Mouse (Mus musculus) cerebellum, adult 11 months (tissue): ENCODE data around the gene Btbd7.

ENCODE experiments used
- DNase-seq: peaks from one replicate; pipeline ENCODE4 v3.0.0; 2022

Btbd7 gene

DNA sequence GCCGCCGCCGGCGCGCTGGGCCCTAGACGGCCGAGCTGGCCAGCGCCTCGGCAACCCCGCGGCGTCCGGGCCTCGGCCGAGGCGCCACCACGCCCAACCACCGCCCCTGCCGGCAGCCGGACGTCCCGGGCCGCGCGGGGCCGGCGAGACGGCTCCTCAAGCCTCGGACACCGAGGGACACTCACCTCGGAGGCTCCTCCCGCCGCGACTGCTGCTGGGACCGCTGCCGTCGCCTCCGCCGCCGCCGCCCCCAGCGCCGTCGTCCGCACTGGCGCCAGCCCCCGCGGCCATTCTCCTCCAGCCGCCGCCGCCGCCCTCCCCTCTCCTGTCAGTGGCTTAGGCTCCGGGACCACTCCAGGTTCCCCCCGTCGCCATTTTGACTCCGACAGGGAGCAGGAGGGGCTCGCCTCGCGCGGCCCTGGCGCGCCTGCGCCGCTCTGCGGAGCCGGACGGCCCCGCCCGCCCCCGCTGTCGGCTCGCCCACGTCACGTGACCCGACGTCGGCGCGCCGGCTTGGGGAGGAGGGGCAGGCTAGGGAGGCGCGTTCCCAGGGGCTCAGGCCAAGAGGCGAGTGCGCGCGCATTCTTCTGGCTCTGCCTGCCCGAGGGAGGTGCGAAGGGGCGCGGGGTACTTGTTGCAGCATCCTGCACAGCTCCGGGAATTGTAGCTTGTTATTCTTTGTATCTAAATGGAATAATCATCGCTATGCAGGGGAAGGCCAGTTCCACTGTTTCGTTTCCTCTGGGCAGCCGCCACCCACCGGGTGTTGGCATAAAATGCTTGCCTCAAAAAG lies at the start of gene Btbd7:
Gene Btbd7 (minus strand): TSS at position 441 of the 793 bp plus-strand sequence.
- peak; percentile 96 for DNase-seq

DNA sequence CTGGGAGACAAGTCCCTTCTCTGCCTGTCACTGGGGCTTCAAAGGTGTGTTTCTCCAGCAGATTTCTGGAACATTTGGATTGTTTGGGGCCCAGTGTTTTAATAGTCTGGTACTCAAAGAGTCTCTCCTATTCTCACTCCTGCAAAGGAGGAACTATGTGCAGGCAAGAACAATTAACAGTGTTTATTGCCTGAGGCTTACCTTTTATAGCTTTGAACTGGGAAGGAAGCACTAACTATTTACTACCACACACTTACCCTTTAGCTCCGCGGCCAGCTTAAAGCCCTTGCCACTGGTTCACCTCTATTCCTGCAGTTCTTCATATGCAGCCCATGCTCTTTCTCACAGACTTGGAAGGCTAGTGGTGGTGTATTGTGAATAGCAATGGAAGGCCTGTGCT lies 37.8 kb upstream of the Btbd7 start:
- no peak for DNase-seq

DNA sequence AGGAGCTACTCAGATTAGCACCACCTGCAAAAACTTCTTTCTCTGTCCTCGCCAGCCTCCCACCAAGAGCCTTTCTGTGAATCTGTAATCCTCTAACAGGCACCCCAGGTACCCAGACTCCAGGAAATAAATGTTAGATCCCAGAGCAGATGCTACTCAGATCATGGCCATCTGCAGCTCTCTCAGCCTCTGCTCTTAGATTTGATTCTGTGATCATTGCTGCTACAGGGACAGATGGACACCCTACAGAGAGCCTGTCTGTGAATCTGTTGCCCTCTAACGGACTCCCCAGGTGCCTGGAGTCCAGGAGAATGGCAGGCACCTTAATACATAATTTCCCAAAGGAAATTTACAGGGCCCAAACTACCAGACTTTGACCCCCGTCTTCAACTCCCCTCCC lies 29.9 kb upstream of the Btbd7 start:
- DNase-seq = peak; percentile 85

DNA sequence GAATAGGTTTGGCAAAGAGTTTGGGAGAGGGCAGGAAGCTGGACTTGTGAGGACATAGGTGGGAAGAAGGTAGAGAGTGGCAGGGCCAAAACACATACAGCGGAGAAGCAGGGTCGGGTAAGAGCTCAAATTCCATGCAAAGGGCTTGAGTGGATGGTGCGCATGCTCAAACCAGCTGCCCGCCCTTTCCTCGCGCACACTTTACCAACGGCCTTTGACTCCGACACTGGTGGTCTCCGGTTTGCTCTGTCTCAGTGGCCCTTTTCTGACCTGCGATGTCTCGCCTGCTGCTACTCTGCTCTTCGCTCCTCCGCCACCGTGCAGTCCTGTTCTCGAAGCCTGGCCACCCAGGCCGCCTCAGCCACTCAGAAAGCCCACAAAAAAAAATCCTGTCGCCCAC lies 20.8 kb upstream of the Btbd7 start, which contains the start of gene Cox8c:
Gene Cox8c (plus strand): TSS at position 226 of the 400 bp plus-strand sequence.
- no peak for DNase-seq

DNA sequence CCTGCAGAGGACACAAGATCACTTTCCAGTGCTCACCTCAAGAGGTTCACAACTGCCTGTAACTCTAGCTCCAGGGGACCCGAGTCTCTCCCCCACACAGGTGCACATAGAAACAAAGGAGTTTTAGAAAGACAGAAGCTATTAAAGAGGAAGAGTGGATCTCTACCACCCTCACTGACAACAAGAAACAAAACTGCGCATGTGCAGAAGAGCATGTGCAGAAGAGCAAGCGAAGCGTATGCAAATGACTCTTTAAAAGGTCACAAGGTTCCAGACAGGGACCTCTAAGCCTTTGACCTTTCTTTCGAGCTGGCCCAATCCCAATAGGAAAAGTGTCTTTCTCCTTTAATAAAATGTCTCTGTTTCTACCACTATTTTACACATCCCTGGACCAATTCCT lies 10.3 kb upstream of the Btbd7 start:
- no peak for DNase-seq

DNA sequence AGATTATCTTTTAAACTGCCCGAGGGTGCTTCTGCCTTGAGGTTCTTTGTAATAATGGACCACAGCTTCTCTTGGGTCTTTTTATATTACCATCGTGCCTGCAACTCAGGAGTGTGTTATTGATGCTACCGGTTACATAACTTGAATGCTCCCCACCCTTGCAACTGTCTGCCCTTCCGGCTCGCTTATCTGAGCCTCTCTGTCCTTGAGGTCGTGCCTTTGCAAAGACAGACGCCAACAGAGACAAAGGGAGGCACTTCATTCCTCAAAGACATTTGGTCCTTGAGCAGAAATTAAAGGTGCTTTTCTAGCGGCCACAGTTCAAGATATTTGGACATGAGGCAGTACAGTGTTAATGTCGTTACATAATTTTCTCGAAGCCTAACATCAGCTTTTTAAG lies 9.1 kb upstream of the Btbd7 start:
- no peak for DNase-seq

DNA sequence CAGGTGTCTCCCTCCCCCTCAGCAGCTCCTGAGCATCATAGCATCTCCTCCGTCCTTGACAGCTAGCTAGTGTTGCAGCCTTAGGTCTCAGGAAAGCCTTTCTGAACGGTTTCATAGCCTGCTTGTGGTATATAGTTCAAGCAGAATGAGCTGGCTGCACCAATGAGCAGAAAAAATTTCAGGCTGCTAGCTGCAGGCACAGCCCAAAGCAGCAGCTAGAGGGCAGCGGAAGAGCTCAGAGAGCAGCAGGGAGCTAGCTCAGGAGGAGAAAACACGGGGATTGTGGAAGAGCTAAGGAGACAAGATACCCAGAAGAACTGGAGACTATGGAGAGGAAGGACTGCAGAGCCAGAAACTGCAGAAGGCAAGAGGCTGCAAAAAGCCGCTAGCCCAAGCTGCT lies 7.5 kb upstream of the Btbd7 start:
- peak; percentile 28 for DNase-seq

DNA sequence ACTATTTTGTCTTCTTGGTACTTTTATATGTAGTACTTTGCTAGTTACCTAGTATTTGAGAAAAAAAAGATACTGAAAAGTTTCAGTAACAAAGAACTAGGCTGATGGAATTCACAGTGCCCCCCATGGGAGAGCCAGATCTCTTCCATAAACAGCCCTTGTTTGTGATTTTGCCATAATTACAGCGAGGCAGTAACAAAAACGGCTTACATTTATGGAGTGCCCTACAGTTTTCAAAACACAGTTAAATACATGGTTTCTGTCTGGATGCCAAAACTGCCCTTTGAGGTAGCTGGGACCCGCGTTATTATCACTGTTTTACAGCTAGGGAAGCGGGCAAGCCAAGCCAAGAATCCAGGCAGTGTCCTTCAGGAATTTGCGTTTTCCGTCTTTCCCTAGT lies 630 bp upstream of the Btbd7 start:
- DNase-seq = peak; percentile 10

DNA sequence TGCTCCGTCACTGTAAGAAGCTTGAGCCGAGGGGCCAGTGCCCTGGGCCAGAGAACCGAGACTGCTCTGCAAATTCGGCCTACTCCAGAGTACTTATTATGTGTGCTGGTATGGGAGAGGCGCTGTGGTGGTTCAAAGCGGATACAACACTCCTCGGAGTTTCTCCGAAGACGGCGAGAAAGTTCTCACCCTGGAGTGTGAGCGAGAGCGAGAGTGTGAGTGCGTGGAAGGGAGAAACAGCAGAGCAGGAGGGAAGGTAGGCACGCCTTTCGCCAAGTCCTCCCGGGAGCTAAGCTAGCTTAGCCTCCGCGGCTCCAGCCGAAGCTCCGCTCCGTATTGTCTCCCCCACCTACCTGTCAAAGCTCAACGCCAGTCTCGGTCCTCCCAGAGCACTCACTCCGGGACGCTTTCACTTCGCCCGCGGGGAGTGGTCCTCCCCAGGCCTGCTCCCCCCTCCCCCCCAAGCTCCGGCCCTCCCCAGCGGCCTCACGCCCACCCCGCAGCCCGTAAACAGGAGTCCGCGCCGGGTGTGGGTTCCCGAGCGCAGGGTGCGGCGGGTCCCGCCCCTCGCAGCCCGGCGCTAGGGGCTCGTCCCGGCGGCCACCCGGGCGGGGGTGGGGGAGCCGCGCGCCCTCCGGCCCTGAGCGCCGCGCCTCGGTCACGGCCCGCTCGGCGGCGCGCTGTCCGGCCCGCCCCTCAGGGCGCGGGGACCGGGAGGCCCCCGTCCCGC lies 805 bp downstream of the Btbd7 start:
- peak; percentile 32 for DNase-seq

DNA sequence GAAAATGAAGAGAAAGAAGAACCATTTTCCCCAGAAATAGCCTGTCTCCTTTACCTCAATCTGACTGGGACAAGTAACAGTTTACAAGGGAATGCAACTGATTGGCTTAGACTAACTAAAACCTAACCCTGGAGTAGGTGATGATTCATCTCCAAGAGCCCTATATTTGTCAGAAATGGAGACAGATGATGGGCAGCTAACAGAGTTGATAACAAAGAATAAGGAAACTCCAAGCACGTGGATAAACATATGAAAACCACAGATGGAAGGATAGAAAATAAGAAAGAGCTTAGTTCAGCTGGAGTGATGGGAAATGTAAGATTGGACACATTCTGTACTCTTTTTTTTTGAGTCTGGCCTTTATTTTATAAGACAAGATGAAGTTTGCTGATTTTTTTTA lies 7.7 kb downstream of the Btbd7 start:
- DNase-seq = no peak

DNA sequence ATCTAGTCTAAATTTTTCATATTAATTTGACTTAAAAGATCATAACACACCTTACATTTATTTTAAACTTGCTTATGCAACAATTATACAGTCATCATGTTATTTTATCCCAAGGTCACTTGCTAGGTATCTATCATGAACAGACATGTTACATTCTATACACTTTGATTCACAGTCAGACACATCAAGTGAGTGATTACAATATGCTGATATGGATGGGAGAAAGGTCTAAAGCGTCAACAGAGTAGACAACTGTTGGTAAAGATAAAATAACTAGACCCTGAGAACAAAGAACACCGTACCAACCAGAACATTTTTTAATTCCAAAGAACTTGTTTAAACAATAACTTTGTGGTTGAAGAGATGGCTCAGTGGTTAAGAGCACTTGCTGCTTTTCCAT lies 8.5 kb downstream of the Btbd7 start:
- no peak for DNase-seq

DNA sequence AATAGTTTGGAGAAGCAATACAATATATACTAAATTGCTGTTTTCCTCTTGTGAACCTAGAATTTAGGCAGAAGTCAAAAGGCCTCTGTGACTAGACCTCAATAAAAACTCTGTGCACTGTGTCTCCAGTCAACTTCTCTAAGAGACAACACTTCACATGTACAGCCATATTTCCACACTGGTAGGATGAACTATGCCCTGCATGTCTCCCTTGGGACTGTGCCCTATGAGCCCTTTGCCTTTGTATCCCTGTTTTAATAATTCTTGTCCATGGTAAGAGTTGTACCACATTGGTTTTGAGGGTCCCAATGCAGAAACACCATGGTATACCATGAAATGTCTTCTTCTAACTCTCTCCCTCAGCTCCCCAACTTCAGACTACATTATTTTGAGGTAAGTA lies 17.5 kb downstream of the Btbd7 start:
- DNase-seq = no peak

DNA sequence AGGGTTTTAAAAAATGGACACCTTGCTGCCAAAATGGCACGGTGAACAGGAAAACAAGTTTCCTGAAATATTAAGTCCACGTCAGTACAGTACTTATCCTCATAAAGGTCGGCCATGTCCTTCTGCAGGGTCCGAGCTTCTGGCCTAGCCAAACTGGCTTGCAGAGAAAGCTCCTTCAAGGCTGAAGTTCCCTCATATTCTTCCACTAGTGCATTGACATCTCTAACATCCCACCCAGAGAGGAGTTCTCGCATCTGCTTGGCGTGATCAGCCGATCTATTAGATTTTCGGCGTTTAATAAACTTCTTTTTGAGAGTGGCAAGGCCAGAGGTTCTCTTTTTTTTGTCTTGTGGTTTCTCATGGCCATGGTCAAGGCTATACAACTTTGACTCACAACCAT lies 40.0 kb downstream of the Btbd7 start:
- DNase-seq = no peak

DNA sequence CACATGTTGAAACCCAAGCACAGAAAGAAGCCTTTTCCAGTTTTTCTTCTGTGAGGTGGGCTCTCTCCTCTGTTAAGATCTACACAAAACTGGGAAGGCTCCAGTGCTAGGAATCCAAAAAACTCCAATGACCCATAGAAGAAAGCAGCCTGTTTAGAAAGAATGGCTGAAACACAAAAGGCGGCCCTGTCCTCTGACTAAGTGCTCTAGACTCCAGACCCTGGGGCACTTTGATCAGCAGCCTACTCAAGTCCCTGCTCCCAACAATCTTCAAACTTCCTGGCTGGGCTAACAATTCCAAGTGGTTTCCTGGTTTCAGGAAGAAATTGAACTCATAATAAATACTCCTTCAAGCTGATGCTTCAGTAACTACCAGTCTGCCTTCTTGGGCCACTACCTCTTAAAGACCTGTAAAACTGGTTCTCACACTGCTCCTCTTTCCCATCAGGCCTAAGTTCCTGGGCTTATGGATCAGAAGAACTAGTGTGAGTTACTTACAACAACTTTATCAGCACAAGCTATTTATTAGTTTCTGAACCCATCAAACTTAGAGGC lies 45.4 kb downstream of the Btbd7 start:
- no peak for DNase-seq

DNA sequence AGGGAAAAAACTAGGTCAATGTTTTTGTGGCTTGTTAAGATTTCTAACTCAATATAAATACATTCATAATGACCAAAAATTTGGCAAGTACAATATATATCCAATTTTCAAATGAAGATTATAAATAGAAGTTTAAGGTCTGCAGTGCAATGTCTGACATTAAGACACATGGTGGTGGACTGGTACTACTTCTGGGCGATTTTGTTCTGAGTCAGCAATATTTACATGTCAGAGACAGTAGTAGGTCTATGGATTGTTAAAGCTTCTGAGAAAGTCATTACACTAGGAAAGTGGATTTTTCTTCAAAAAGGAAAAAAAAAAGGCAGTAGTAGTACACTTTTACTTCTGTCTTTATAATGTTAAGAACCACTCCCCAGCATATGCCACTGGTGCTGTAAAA lies 46.4 kb downstream of the Btbd7 start:
- DNase-seq = no peak

DNA sequence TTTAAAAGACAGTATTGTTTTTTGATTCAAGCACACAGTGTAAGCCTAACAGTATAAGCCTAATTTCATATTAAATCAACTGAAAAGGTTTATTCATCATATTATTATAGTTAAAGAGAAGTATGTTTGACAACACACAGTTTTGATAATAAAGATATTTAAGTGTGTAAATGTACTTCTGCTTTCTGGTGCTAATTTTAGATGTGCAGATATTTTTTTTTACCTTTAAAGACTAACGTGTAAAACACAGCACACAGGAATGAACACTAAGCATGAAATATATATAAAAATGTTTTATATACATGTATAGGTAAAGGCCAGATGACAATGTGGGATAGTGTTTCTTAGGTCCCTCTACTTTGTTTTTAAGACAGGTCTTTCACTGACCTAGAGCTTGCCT lies 51.2 kb downstream of the Btbd7 start:
- DNase-seq = no peak

DNA sequence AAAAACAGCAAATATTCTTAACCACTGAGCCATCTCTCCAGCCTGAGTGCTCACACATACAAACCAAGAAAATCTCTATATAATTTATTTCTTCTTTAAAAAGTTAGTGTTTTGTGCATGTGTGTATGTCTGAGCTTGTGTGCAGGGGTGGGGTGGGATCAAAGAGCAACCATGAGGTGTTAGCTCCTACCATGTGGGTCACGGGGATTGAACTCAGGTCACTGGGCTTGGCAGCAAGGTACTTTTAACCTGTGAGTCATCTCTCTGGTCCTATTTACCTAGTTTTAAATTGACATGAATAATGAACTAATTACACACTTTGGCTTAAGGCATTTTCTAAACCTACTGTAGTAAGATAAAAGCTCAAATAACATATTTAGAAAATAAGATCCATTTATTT lies 51.9 kb downstream of the Btbd7 start:
- DNase-seq = no peak

DNA sequence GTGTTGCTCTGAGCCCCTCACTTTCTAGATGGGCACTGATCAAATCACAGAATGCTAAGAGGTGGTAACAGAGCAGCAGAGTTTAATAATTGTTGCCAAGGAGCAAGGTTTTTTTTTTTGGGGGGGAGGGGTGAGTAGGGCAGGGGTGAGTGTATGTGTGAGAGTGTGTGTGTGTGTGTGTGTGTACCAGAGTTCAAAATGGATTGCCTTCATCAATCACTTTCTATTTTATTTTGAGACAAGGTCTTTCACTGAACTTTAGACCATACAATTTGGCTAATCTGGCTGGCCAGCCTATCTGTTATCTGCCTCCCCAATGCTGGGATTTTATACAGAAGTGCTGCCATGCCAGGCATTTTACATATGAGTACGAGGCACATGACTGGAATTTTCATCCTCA lies 63.4 kb downstream of the Btbd7 start:
- DNase-seq = no peak

DNA sequence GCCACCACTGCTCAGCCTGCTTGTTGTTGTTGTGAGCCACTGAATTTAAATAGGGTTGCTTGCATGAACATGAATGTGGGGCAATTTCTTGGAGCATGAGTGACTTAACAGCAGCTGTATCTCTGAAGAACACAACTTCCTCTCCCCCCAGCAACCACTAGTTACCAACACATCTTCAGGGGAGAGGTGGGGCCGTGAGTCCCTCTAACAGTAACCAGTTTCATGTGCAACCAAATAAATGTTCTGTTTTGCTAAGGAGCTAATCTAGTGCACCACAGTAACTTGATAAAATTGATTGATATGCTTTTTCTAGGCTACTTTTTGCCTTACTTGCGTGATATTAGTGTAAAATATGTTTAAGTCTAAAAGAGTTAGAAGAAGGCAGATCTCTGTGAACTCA lies 78.7 kb downstream of the Btbd7 start:
- DNase-seq = no peak

DNA sequence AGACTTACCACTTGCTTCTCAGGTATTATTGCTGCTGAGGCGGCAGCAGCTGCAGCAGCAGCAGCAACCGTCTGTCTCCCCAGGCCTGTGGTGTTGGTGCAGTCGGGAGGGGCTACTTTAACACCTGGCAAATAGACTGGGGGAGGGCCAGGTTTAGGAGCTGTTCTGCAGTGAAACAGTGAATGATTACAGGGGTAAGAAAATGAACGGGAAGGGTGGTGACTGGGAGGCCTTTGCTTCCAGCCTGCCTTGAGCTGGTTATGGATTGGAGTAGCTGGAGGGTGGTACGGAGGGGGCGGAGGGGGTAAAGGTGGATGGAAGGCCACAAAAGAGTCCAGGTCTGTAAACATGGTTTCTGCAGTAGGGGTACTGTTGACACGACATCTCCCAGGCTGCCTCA lies 90.3 kb downstream of the Btbd7 start:
- DNase-seq = no peak

DNA sequence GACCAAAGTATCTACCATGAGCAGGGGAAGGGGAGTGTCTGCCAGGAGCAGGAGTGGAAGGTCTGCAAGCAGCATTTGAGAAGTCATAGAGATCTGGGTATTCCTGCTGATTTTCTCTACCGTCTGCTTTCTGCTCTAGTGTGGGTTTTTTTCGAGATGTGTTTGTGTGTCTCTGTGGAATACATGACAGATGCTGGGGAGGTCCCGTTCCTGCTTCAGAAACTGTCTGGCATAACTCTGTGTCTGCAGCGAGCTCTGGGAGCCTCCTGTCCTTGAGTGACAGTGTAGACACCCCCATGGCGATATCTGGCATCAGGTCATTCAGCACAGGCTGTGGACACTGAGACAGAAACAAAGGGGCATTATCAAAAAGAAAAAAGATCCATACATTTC lies 92.7 kb downstream of the Btbd7 start:
- no peak for DNase-seq

DNA sequence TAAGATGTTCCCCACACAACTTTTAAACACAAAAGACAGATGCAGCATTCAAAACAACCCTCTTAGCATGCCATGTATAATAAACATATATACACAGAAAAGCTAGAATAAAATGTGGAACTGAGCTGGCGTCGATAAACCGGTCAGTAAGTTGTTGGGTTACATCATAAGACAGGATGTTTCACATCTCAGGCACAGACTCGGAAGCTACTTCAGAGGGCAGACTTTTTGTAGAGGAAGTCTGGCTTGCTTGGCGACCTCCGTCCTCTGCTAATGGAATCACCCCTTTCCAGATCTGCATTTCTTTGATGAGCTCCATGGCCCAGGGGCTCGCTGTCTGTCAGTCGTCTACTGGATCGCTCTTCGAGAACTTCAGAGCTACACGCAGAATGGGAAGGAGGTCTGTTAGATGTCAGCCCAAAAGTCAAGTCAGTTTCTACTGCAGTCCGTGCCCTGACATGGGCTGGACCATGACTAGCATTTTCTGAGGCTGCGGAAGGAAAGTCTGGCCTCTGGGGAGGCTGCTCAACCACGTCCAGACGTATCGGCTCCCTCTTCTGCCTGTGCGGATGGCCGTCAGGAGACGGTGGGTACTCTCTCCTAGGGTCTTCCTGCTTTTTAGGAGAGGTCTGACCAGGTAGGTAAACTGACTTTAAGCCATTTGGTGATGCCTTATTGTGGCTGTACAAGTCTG lies 93.2 kb downstream of the Btbd7 start:
- no peak for DNase-seq

DNA sequence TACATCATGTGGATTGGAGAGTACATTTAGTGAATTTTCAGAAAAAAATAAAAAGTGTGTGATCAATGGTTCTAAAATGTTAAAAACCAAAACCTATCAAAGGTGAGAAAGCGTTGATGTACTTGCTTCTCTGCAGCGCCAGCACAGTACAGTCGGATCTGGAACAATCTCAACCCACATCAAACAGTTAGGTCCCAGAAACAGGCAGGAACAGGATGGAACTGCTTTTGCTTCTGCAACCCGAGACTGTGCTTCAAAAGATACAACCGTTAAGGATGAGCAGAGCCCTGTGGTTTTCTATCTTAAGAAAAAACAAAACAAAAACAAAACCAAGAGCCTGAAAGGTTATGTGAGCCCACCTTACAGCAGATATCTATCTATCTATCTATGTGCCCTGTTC lies 95.4 kb downstream of the Btbd7 start:
- DNase-seq = no peak

DNA sequence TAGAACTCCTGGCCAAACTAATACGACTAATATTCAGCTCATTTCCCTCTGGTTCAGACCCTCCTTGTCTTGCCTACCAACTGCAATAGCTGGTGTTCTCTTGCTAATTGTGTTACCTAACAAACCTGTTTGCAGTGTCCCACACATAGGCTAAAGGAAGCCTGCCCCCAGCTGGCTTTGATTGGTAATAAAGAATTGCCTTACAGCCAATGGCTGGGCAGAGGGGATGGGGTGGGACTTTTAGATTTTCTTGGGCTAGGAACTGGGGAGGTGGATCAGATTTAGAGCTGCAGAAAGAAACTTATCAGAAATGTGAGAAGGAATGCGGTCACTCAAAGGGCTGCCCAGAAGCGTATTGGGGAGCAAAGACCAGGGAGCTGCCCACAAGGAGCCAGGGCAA lies 98.8 kb downstream of the Btbd7 start:
- DNase-seq = no peak
